Mouse (Mus musculus): ENCODE data around the gene Rpia.

The Rpia gene

GRCm38 (mm10) chr6:70805267-70805666 is 13.2 kb upstream of the Rpia start:
- no peak for DNase-seq (ENCODE audit: low read depth, low spot score)

GRCm38 (mm10) chr6:70804632-70805031 is 12.6 kb upstream of the Rpia start:
- DNase-seq (ENCODE audit: low read depth, low spot score), result no peak

GRCm38 (mm10) chr6:70797581-70798251 is 5.7 kb upstream of the Rpia start:
- no peak for DNase-seq (ENCODE audit: low read depth, low spot score)

DNA sequence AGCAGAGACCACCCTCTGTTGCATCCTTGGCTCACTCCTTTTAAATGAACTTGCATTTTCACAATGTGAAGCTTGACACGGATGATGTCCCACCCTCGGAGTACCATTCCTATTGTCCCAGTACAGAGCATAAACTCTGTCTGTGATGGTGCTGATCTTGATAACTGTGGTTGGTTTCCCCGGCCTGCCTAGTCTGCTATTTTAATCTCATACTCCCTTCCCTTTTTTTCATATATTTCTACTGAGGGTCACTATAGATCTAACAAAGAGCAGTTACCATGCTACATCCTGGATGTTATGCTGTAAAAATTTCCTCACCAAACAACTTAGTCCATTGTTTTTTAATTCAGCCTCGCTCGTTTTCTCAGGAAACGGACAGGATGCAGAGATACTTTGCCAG is 4.9 kb upstream of the Rpia start:
- no peak for DNase-seq (ENCODE audit: low read depth, low spot score)

GRCm38 (mm10) chr6:70792644-70793043 is 612 bp upstream of the Rpia start:
- no peak for DNase-seq (ENCODE audit: low read depth, low spot score)

DNA sequence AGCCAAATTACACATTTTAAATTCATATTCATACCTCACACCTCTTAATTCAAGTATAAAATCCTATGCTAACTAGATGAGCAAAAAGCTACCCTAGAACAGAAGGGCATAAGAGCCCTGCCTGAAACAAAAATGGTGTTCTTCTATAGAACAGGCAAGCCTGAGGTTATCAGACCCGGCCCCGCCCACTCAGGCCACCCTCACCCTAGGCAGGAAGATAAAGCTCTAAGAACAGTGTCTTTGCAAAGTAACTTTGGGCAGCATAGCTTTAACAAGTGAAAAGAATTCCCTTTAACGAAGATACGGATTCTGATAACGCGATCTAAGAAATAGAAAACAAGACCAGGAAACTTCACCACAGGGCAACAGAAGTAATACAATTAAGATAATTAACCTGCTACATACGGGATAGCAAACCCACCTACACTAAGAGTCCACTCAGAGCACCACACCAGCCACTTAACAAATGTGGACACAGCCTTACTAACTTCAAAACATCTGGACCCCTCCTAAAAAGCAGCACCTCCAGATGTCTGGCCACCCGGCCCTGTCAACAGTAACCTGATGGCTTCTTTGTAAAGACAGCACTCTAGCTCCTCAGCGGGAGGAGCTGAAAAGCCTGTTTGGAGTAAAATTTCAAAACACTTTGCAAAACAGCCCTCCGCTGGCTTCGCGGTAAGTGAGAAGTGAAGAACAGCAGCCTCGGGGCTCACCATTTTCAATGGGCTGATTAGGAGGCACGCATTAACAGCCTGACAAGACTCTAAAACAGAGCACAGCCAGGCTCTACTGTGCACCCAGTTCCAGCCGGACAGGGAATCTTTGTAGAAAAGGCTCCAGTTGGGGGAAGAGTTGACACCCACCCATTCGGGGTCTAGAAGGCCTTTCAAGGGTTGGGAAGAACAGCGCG is 925 bp downstream of the Rpia start:
- DNase-seq (ENCODE audit: low read depth, low spot score), result no peak

- no peak for DNase-seq (ENCODE audit: low read depth, low spot score)
These were observed 1.9 kb downstream of the Rpia start for GRCm38 (mm10) chr6:70790034-70790650.

GRCm38 (mm10) chr6:70789134-70789533 is 2.9 kb downstream of the Rpia start:
- no peak for DNase-seq (ENCODE audit: low read depth, low spot score)

DNA sequence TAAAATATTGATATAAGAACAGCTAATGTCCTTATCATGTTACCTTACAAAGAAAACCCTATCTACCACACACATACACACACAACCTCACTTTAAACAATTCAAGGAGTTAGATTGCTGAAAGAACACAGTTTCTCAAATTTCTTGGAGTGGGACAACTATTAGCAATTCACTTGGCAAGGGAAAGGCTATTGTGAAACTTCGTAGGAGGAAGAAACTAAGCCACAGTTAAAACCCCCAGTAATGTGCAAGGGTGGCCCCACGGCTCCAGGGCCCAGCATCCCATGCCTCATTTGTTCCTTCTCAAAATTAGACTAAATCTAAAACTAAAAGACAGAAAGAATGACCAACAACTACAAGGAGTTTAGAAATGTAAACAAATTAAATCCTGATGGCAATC is 4.5 kb downstream of the Rpia start:
- no peak for DNase-seq (ENCODE audit: low read depth, low spot score)

DNA sequence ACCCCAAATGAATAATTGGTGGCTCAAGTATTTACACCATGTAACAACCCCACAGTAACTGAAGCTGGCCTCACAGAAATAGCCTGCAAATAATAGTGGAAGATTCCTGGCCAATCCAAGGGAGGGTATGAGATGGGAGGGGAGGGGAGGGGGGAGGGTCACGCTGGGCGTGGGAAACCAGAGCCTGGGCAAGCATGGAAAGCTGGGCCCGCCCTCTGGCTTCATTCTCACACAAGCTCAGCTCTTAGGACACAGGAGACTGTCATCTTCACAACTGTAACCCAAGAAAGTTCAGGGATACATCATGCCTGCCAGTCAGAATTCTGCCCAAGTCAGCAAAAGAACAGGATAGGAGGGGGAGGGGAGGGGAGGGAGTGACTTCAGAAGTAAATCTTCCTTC is 6.2 kb downstream of the Rpia start:
- peak; percentile 87 for DNase-seq (ENCODE audit: low read depth, low spot score)

DNA sequence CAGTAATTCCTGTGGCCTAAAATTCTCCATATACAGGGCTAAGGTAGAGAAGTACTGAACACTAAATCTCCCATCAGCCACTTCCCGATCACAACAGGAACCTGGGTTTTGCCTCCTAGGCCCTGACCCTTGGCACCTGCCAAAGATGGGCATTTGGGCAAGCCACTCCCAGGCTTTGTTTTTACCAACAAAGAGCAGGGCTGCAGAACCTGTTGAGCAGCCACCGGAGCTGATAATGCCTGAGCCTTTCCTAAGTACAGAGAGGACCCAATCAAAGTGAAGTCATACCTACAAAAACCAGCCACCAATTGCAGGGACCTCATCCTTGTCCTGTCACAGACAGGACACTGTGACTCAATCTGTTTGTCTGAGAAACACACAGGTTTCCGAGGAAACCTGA is 7.2 kb downstream of the Rpia start:
- no peak for DNase-seq (ENCODE audit: low read depth, low spot score)

DNA sequence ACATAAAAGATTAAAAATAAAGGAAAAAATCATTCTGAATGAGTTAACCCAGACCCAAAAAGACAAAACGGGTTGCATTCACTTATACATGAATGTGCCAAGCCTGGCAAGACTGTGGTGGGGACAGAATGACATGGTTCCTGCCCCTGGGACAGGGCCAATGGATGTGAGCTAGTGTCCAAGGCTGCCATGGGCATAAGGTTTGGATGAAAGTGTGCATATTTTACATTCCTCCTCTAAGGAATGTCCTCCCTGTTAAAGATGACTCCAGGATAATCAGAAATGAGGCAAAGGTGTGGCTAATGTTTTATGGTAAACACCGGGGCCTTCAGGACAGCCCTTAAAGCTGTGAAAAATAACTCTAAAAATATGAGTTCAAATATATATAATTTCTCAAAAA is 10.7 kb downstream of the Rpia start:
- no peak for DNase-seq (ENCODE audit: low read depth, low spot score)

DNA sequence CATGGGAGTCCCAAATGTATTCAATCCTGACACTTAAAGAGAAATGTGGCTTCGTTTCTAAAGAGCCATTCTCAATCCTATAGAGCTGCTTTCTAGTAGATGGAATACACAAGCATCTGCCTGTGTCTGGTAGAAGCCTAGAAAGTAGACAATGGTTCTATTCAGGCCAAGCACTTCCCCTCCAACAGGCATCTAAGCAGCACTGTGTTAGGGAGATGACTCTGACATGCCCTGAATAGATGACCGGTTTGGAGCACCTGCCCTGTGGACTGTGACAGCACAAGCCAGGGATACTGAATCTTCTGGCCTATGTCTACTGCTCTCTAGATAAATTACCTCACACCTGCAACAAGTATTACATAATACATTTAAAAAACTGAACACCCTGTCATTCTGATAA is 17.7 kb downstream of the Rpia start:
- no peak for DNase-seq (ENCODE audit: low read depth, low spot score)

- no peak for DNase-seq (ENCODE audit: low read depth, low spot score)
These were observed 18.3 kb downstream of the Rpia start for GRCm38 (mm10) chr6:70773769-70774168.

DNA sequence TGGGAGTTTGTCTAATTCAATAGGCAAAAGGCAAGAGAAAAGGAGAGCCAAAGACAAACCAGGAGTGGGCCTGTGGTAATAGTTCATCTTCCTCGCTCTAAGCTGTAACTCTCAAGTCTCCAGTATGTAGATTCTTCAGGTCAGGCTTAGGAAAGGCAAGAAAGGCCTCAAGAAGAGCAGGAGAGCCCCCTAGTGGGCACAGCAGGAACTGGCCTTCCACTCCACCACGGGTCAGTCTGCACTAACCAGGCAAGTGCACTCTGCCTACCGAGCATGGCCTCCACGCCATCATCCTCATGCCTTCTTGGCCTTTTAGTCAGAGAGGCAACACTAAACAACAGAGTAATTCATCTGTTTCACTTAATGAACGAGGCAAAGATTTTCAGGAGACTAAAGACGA is 23.3 kb downstream of the Rpia start:
- DNase-seq (ENCODE audit: low read depth, low spot score), result peak; percentile 47

- no peak for DNase-seq (ENCODE audit: low read depth, low spot score)
These were observed 27.0 kb downstream of the Rpia start for GRCm38 (mm10) chr6:70765076-70765475.

- no peak for DNase-seq (ENCODE audit: low read depth, low spot score)
These were observed 27.5 kb downstream of the Rpia start for GRCm38 (mm10) chr6:70764551-70764950.

DNA sequence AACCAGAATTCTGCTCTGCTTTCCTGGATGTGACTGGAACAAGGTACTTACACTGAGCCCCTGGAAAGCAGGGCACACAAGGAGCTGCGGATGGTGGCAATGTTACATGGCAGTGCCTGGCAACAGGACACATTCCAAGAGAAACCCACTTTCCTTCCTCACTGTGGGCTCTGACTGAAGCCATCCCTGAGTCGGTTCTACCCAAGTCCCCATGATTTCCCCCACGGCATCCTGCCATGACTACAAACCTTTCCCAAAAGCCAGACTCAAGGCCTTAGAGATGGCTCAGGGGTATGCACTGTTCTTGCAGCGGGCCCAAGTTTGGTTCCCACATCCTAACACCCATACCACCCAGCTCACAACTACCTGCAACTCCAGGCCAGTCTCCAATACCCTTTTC is 28.2 kb downstream of the Rpia start:
- DNase-seq (ENCODE audit: low read depth, low spot score), result no peak

- no peak for DNase-seq (ENCODE audit: low read depth, low spot score)
These were observed 29.4 kb downstream of the Rpia start for GRCm38 (mm10) chr6:70762659-70763058.

DNA sequence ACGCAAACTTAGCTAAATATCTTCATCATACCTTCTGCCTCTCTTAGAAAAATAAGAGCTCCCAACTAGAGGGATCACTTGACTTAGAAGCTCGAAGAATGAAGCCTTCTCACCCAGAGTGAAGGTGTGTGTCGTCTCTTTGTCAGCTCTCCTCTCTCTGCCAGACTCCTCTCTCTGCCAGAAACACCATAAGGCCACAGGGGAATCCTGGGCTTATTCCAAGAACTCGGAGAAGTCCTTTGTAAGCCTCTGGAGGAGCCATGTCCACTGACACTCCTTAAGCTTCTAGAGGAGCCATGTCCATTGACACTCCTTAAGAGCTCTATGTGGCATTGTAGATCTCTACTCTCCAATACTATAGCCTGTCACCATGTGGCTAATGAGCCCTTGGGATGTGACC is 31.1 kb downstream of the Rpia start:
- DNase-seq (ENCODE audit: low read depth, low spot score), result no peak

DNA sequence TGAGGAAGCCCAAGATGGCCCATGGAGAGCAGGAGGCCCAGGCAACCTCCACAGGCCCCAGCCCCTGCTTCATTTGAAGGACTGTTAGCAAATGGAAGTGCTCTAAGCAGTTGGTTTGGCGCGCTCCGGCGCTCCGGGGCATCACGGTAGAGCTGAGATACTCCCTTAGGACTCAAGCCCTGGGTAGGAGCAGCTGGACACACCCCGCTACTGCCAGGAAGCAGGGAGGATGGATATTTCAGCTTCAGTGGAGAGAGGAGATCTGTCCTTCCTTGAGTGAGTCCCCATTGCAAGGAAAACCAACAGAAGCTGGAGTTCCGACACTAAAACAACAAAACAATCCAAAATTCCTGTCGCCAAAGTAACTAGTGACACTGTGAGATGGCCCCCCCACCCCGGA is 37.2 kb downstream of the Rpia start:
- DNase-seq (ENCODE audit: low read depth, low spot score), result no peak

DNA sequence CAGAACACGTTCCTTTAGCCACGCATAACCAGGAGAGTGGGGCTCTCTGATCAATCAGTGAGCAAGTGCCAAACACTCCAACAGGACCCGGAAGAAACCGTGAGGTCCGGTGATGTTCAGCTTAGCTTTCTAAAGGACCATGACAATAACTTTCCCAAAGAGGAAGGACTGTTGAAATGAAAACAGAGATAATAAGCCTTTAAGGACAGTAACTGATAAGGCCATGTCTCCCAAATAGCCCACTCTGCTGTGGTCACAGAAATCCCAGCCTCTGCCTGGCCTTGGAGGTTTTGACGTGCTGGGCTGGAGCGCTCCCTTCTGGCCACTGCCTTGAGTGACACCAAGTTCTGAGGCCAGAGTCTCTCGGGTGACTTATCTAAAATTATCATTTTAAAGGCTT is 39.7 kb downstream of the Rpia start:
- no peak for DNase-seq (ENCODE audit: low read depth, low spot score)

DNA sequence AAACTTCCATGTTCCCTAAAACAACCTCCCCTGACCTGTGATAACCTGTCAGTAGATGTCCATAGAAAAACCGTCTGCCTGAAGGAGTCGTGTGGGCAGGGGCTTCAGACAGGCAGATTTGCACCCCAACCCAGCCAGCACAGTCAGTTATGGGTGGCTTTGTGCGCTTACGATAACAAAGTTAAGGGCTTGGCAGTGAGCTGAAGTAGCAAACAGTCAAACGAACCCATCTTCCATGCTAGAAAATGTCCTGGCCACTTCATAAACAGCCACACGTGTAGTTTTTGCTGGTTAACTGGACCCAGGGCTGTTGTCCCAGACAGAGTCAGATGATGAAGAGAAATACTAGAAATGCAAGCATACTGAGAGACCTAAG is 40.1 kb downstream of the Rpia start:
- DNase-seq (ENCODE audit: low read depth, low spot score), result no peak

All from skeletal muscle tissue, adult 2 months (tissue).